Comparison of ENCODE assay signal across 6 mouse cellular contexts in genomic region chr13:104911006-104911405, GRCm38 (mm10). TPM values are rescaled to one million over a fixed set of nuclear protein-coding genes. Genes with fewer than 3 reads are reported as not detected.
"Had no signal": no experiment of that assay in that cellular context is flagged by ENCODE, and none has a peak within 500 bp of the region (broad histone marks: within the 10 kb centered on the region; RNA-seq: fewer than 3 reads in every experiment).

No protein-coding gene starts in this region.

RNA-seq across cellular contexts. Expression of gene Shisal2b, which starts 47.3 kb away (rescaled TPM):
- total RNA-seq: neutrophil, adult 5-6 weeks had no signal
- polyA plus RNA-seq: spleen, adult 2 months; stomach, postnatal 0 days; testis, adult 2 months; thymus, adult 2 months; urinary bladder, adult 2 months had no signal
